Mouse (Mus musculus) spleen, embryonic (tissue): Measurements from ENCODE around the gene Rpl27.
"Not testable (repeated sequence)": the region's sequence is repeated elsewhere in the genome, so short reads cannot be mapped to it uniquely, and the experiment has no call there.

ENCODE experiments used
- CTCF ChIA-PET: fragments of 350-600 bp; sonication (Branson Sonifier 250); formaldehyde crosslinking; loops from one replicate; lab custom pipeline; 2022; lab: Charles Lee

Rpl27 gene

DNA sequence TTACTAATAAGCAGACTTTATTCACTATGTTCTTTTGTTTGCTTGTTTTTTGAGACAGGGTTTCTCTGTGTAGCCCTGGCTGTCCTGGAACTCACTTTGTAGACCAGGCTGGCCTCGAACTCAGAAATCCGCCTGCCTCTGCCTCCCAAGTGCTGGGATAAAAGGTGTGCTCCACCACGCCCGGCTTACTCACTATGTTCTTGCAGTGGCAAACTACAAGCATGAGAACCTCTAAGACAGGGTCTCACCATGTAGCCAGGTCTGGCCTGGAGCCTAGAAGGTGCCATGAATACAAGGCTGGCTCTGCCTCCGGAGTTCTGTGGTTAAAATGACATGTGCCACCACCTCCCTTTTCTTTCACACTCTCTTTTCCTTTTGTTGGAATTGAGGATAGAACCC, 24.5 kb downstream of the Rpl27 start:
- CTCF ChIA-PET = interaction anchor here (1.3 kb wide), 1 partner anchor 17 kb away, joined by 3 read pairs; no protein-coding TSS in a partner anchor

- CTCF ChIA-PET = no interaction called here
Observed at GRCm38 (mm10) chr11:101467477-101468262, 25.6 kb downstream of the Rpl27 start.

- CTCF ChIA-PET = no interaction called here
Observed at GRCm38 (mm10) chr11:101468263-101468688, 26.2 kb downstream of the Rpl27 start.

DNA sequence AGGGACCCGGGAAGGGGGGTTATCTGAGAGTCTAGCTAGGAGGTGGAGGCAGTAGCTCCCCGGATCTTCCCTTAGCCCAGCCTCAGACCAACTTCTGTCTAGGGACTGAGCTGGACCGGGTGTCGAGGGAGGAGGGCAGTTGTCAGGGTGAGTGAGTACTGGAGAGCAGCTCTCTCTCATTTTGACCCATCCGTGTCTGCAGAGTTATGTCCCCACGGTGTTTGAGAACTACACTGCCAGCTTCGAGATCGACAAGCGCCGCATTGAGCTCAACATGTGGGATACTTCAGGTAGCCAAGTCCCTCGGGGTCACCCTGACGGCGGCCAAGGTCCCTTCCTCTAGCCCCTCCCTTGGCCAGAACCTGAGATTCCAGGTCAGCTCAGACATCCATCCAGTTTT, 26.6 kb downstream of the Rpl27 start:
- CTCF ChIA-PET = interaction anchor here (0.6 kb wide), 2 partner anchors 10 to 937 kb away, joined by 3 to 5 read pairs; no protein-coding TSS in a partner anchor

DNA sequence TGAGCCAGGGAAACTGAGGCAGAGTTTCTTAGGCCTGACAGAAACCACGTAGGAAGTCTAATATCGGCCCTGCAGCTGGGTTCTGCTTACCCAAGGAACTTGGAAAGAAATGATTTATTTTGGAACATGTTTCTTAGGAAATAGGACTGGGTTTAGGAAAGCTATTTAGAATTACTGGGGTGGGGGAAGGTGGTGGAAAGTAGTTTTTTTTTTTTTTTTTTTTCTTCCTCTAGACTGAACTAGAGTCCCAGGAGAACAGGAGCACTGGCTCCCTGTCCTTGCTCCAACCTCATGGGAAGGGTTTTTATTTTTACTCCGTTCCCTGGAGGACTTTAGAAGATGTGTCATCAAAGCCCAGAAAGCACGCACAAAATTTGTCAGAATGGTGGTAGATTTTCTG, 27.1 kb downstream of the Rpl27 start:
- CTCF ChIA-PET = interaction anchor here (0.6 kb wide), 2 partner anchors 9 to 937 kb away, joined by 3 to 5 read pairs; no protein-coding TSS in a partner anchor

- CTCF ChIA-PET = interaction anchor here (0.6 kb wide), 1 partner anchor 32 kb away, joined by 8 read pairs; no protein-coding TSS in a partner anchor
Observed at GRCm38 (mm10) chr11:101470206-101470605, 28.1 kb downstream of the Rpl27 start.

GRCm38 (mm10) chr11:101471926-101472325, 29.8 kb downstream of the Rpl27 start:
- CTCF ChIA-PET = no interaction called here

DNA sequence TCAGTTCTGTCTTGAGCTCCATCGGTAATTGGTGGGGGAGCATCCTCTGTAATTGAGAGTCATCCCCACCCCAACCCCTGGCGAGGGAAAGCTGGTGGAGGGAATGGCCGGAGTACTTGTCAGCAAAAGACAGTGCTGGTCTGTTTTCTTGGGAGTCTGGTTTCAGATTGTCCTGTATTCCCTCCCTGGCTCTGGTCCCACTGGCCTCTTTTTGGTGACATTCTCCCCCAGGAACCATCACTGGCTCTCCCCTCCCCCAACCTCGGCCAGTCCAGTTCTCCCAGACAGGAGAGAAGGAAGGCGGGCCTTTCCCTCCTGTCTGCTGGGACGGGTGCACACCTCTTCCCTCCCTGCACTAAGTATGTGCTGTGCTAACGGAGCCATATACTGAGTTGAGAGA, 30.2 kb downstream of the Rpl27 start:
- CTCF ChIA-PET = no interaction called here

DNA sequence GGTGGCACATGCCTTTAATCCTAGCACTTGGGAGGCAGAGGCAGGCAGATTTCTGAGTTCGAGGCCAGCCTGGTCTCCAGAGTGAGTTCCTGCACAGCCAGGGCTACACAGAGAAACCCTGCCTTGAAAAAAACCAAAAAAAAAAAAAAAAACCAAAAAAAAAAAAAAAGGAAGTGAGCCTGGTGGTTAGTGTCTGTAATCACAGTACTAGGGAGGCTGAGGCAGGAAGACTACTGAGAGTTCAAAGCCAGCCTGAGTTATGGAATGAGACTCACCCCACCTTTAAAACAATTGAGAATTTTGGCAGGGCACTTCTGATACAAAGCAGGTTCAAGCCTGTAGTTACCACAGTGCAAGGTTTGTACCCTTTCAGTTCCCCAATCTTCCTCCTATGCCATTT, 31.6 kb downstream of the Rpl27 start:
- CTCF ChIA-PET = not testable (repeated sequence)

GRCm38 (mm10) chr11:101474298-101474697, 32.2 kb downstream of the Rpl27 start:
- CTCF ChIA-PET = no interaction called here

DNA sequence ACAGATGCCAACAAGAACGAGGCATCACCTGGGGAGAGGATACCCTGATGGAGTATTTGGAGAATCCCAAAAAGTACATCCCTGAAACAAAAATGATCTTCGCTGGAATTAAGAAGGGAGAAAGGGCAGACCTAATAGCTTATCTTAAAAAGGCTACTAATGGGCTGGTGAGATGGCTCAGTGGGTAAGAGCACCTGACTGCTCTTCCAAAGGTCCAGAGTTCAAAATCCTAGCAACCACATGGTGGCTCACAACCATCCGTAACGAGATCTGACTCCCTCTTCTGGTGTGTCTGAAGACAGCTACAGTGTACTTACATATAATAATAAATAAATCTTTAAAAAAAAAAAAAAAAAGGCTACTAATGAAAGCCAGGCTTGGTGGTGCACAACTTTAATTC, 34.3 kb downstream of the Rpl27 start:
- CTCF ChIA-PET = not testable (repeated sequence)

GRCm38 (mm10) chr11:101477194-101477551, 35.1 kb downstream of the Rpl27 start:
- CTCF ChIA-PET = no interaction called here

DNA sequence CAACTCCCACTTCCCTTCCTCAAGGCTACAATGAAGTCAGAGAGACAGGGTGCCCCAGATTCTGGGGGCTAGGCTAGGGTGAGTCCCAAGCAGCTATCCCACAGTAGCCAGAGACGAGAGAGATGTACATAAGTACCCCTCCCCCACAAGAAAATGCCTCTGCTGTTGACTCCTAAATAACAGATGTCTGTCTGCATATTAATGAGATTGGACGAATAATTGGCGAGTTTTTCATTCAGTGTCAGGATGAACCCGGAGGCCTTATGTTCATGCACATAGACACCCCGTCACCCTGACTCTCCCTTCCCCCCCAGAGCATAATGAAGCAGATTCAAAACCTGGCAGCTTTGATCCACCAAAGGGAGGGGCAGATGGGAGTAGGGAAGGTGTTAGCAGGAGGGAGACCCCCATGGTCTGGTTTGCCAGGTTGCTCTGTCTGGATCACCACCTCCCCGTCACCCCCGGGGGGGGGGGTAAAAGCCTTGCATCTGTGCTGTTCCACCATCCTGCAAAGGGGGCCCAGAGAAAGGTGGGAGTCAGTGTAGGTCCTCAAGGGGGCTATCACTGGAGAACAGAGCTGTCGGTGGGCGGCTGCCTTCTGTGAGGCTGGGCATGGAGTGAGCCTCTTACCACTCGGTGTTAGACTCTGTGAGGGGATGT, 35.6 kb downstream of the Rpl27 start:
- CTCF ChIA-PET = interaction anchor here (0.7 kb wide), 1 partner anchor 9 kb away, joined by 5 read pairs; no protein-coding TSS in a partner anchor

DNA sequence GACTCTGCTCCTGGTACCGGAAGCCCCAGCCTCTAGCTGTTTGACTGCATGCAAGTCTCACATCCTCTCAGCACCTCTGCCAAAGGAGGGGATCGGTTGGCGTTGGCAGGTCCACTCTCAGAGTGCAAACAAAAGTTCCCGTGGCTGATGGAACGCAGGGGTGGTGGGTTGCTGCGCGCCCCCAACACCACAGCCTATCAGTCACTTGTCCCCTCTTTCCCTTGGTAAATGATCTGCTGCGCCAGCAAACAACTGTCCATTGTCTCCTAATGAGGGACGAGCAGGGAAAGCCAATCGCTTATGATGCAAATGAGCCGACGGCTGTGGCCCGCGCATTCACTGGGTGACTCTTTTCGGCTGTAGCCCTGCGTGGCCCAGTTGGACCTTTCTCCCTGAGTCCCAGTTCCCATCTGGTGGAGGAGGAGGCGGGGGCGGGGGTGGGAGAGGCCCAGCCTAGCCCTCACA, 37.1 kb downstream of the Rpl27 start:
- CTCF ChIA-PET = no interaction called here

- CTCF ChIA-PET = no interaction called here
Observed at GRCm38 (mm10) chr11:101480912-101481311, 38.8 kb downstream of the Rpl27 start.

- CTCF ChIA-PET = interaction anchor here (0.7 kb wide), 1 partner anchor 1205 kb away, joined by 6 read pairs; no protein-coding TSS in a partner anchor
Observed at GRCm38 (mm10) chr11:101483804-101484203, 41.7 kb downstream of the Rpl27 start.

- CTCF ChIA-PET = interaction anchor here (0.7 kb wide), 1 partner anchor 1205 kb away, joined by 6 read pairs; no protein-coding TSS in a partner anchor
Observed at GRCm38 (mm10) chr11:101484245-101484644, 42.1 kb downstream of the Rpl27 start.

DNA sequence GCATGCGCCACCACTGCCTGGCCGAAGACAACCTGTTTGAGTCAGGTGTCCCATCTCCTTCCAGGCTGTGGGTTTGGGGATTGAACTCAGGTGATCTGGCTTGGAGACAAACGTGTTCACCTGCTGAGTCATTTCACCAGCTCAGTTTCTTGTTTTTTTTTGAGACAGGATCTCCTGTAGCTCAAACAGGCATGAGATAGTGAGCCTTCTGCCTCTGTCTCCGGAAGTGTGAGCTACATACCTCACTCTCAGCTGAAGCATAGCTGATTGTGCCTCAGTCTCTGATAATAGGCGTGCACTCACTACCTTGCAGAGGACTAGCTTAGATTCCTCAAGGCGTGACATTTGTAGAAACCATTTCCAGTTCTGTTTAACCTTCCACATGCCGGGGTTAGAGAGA, 42.7 kb downstream of the Rpl27 start:
- CTCF ChIA-PET = no interaction called here

DNA sequence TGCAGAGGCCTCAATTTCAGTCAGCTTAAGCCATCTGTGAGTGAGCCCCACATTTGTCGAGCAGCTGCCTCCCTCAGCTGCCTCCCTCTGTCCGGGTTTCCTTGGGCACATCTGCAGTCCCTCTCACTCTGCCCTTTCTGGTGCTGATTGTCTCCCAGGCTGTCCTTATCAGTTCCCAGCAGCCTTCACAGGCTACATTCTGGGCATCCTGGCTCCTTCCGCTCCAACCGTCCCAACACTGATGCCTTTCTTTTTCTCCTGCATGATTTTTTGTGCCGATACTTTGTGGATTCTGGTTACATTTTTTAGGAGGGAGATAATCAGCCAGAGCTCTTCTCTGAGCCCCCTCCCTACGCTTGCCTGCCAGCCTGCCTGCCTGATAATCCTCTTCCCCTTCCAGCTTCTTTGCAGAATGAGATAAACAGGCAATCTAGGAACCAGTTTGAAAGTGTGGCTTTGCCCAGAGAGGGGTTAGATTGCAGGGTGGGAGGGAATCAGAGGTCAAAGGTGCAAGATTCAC, 43.5 kb downstream of the Rpl27 start:
- CTCF ChIA-PET = interaction anchor here (0.5 kb wide), 1 partner anchor 58 kb away, joined by 3 read pairs; no protein-coding TSS in a partner anchor

GRCm38 (mm10) chr11:101486126-101486525, 44.0 kb downstream of the Rpl27 start:
- CTCF ChIA-PET = interaction anchor here (0.5 to 0.6 kb wide), 2 partner anchors 41 to 59 kb away, joined by 3 read pairs; no protein-coding TSS in a partner anchor
